Comparison of ENCODE assay signal across 11 mouse cellular contexts in the genomic region with DNA sequence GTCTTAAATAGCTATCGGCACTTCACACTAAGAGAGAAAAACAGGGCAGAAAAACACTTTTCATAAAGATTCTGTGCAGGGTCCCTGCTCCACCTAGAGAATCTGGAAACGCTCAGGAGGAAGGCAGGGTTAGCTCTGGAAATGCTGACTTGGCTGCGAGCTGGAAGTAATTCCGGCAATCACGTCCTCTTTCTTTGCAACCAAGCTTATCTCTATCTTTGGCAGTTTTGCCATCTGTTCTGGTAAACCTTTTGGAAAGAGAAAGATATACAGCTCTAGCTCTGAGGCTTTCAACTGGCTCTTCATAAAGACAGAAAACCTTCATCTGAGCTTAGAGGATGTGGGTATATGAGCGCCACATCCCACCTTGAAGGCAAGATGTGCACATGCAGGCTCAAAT.
"Had no signal": no experiment of that assay in that cellular context is flagged by ENCODE, and none has a peak within 500 bp of the region (broad histone marks: within the 10 kb centered on the region; RNA-seq: fewer than 3 reads in every experiment).

No protein-coding gene starts in this region.

- H3K9me3 ChIP-seq: kidney, embryonic 15.5 days; limb, embryonic 10.5 days; liver, embryonic 15.5 days; midbrain, embryonic 10.5 days; neural tube, embryonic 12.5 days; stomach, embryonic 15.5 days had no signal

- H3K36me3 ChIP-seq: kidney, embryonic 15.5 days; limb, embryonic 10.5 days; liver, embryonic 15.5 days; midbrain, embryonic 10.5 days; neural tube, embryonic 12.5 days; stomach, embryonic 15.5 days had no signal

- H3K4me2 ChIP-seq: kidney, embryonic 15.5 days; liver, embryonic 11.5 days; liver, embryonic 15.5 days; lung, embryonic 14.5 days; neural tube, embryonic 12.5 days; stomach, embryonic 15.5 days had no signal

- DNase-seq: midbrain, embryonic 14.5 days; thymus, postnatal 36 days had no signal

- H3K9ac ChIP-seq: kidney, embryonic 15.5 days; liver, embryonic 15.5 days; lung, embryonic 14.5 days; neural tube, embryonic 12.5 days; stomach, embryonic 15.5 days had no signal

- H3K4me1 ChIP-seq: limb, embryonic 10.5 days; liver, embryonic 15.5 days; midbrain, embryonic 10.5 days; neural tube, embryonic 12.5 days; stomach, embryonic 15.5 days had no signal

- H3K27me3 ChIP-seq: kidney, embryonic 15.5 days; liver, embryonic 15.5 days; neural tube, embryonic 12.5 days; stomach, embryonic 15.5 days had no signal

- H3K4me3 ChIP-seq: kidney, embryonic 15.5 days; limb, embryonic 10.5 days; liver, embryonic 15.5 days; midbrain, embryonic 10.5 days; myocyte; neural tube, embryonic 12.5 days; stomach, embryonic 15.5 days had no signal

- H3K27ac ChIP-seq: limb, embryonic 10.5 days; liver, embryonic 15.5 days; midbrain, embryonic 10.5 days; neural tube, embryonic 12.5 days; stomach, embryonic 15.5 days had no signal
